Mouse (Mus musculus): ENCODE results near the gene Psors1c2. TPM values are rescaled to one million over a fixed set of nuclear protein-coding genes. Genes with fewer than 3 reads are reported as not detected.
"Not testable (repeated sequence)": the region's sequence is repeated elsewhere in the genome, so short reads cannot be mapped to it uniquely, and the experiment has no call there.

Gene Psors1c2
- polyA plus RNA-seq, 1 experiment: 3.7 TPM

DNA sequence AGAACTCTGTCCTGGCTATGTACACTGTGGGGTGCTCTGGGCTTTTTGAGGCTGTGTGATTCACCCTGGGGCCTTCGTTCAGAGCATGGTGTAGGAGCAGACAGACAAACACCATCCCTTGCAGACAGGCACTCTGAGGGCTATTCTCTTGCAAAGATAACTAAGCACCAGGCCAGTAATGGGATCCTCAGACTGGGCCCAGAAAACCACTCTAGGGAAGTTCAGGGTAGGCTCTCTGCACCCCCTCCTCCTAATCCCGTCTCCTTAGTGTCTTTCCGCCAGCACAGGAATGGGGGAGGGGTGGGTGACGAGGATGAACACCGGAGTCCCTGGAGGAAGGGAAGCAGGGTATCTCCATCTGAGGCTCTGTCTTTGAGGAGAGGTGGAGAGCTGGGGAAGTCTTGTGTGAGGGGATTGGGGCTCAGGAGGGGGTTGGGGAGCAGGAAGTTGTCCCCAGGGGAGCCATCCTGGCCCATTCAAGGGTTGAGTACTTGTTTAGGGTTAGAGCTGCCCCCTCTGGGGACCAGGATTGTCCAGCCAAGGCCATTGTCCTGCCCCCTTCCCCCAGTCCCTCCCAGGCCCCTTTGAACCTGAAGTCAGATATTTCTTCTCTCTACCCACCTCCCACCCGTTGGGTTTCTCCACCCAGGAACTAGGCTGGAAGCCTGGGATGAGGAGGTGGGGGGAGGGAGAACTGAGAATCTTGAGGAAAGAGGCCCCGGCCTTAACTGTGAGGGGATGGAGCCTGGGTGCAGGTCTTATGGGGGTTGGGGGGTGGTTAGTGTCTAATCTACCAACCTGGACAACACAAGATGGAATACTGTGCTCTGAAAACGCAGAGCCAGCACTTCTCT lies 28.1 kb upstream of the Psors1c2 start:
- Histone ChIP-seq H3K36me3 (replicated peaks; ENCODE audit: low read length) (no peaks in the 10 kb centered on the region), H3K27me3 (replicated peaks) (peaks cover 81% of the 10 kb centered on the region), H3K9me3 (no peaks in the 10 kb centered on the region), H3K4me1 (peaks cover 13% of the 10 kb centered on the region), H3K4me3 (replicated peaks) (no peak overlapping the region)
- no peak for TF ChIP-seq GATA1 (IDR thresholded peaks at IDR 0.05; ENCODE audit: borderline replicate concordance, low read length)
- TF ChIP-seq FLI1 (IDR thresholded peaks at IDR 0.05; ENCODE audit: low read length): no peak

DNA sequence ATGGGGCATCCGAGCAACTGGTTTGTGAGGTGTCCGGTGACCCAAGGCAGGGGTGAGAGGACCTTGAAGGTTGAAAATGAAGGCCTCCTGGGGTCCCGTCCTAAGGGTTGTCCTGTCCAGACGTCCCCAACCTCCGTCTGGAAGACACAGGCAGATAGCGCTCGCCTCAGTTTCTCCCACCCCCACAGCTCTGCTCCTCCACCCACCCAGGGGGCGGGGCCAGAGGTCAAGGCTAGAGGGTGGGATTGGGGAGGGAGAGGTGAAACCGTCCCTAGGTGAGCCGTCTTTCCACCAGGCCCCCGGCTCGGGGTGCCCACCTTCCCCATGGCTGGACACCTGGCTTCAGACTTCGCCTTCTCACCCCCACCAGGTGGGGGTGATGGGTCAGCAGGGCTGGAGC lies 27.2 kb upstream of the Psors1c2 start, which contains the start of gene Pou5f1:
TSS of gene Pou5f1 (plus strand) at position 243 of the 400 bp plus-strand sequence.
- no peak within 1 kb of the TSS for H3K4me3 ChIP-seq (replicated peaks)
- no peaks in the 10 kb centered on the region for H3K9me3 ChIP-seq
- no peak for TF ChIP-seq GATA1 (IDR thresholded peaks at IDR 0.05; ENCODE audit: borderline replicate concordance, low read length)
- TF ChIP-seq FLI1 (IDR thresholded peaks at IDR 0.05; ENCODE audit: low read length): no peak
- H3K27me3 ChIP-seq (replicated peaks): peaks cover 78% of the 10 kb centered on the region
- peaks cover 13% of the 10 kb centered on the region for H3K4me1 ChIP-seq
- no peaks in the 10 kb centered on the region for H3K36me3 ChIP-seq (replicated peaks; ENCODE audit: low read length)

DNA sequence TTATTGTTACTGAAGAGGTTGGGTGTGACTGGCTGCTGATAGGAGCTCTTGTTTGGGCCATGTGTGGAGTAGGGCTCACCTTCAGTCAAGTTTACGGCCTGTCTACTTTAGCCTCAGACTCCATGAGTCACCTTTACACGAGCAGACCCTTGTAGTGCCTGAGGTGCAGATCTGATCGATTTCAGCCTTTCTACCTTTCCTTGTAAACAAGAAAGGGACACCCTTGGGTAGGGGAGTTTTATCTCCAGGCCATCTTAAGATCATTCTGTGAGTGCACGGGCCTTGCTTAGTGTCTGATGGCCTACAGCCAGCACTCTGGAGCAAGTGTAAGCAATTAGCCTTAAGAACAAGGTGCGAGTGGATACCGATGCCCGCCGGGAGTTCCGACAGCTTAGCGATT lies 26.1 kb upstream of the Psors1c2 start:
- Histone ChIP-seq H3K4me3 (replicated peaks) (no peak overlapping the region), H3K9me3 (no peaks in the 10 kb centered on the region), H3K4me1 (peaks cover 13% of the 10 kb centered on the region), H3K36me3 (replicated peaks; ENCODE audit: low read length) (no peaks in the 10 kb centered on the region), H3K27me3 (replicated peaks) (peaks cover 72% of the 10 kb centered on the region)
- no peak for TF ChIP-seq FLI1 (IDR thresholded peaks at IDR 0.05; ENCODE audit: low read length)
- no peak for TF ChIP-seq GATA1 (IDR thresholded peaks at IDR 0.05; ENCODE audit: borderline replicate concordance, low read length)

DNA sequence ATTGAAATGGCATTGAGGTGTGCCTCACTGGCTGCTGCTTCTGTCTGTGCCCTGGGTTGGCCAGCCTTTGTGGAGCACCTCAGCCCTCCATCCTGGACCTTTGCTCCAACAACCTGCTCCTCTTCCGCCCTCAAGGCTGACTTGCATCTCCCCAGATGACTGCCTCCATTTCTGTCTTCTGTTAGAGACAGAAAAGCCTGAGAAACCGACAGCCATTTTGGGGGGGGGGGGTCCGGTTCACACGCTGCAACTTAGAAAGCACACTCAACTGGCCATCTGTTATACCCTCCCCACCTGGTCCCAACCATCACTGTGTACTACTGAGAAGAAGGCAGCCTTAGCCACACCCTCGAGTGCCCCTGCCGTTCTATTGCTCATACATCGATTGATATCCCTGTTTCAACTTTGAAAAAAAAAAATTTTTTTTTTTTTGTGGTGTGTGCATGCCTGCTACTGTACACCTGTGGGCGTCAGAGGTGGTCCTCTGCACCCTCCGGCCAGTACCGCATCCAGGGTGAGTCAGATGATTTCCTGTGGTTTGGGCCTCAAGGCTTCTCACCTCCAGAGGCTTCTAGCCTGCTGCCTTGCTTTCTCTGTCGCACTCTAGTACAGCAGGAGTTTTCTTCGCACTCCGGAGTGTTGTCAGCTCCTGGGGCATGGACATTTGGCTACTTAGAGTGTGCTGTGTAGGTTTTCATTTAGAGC lies 25.3 kb upstream of the Psors1c2 start:
- no peak for TF ChIP-seq GATA1 (IDR thresholded peaks at IDR 0.05; ENCODE audit: borderline replicate concordance, low read length)
- no peak for TF ChIP-seq FLI1 (IDR thresholded peaks at IDR 0.05; ENCODE audit: low read length)

DNA sequence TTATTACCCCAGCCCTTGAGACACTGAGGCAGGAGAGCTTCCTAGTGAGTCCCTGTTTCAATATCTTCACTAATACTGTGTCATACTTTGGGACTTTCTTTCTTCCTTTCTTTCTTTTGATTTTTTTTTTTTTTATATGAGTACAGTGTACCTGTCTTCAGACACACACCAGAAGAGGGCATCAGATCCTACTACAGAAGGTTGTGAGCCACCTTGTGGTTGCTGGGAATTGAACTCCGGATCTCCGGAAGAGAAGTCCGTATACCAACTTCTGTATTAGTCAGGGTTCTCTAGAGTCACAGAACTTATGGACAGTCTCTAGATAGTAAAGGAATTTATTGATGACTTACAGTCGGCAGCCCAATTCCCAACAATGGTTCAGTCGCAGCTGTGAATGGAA lies 24.7 kb upstream of the Psors1c2 start:
- H3K36me3 ChIP-seq (replicated peaks; ENCODE audit: low read length); H3K9me3 ChIP-seq; H3K4me3 ChIP-seq (replicated peaks): not testable (repeated sequence)
- H3K4me1 ChIP-seq: peaks cover 13% of the 10 kb centered on the region
- peaks cover 63% of the 10 kb centered on the region for H3K27me3 ChIP-seq (replicated peaks)

More for the DNA sequence above, 25.3 kb upstream of the Psors1c2 start:
- Histone ChIP-seq H3K4me3 (replicated peaks) (no peak overlapping the region), H3K9me3 (no peaks in the 10 kb centered on the region), H3K27me3 (replicated peaks) (peaks cover 66% of the 10 kb centered on the region), H3K4me1 (peaks cover 13% of the 10 kb centered on the region), H3K36me3 (replicated peaks; ENCODE audit: low read length) (peaks cover 5% of the 10 kb centered on the region)

DNA sequence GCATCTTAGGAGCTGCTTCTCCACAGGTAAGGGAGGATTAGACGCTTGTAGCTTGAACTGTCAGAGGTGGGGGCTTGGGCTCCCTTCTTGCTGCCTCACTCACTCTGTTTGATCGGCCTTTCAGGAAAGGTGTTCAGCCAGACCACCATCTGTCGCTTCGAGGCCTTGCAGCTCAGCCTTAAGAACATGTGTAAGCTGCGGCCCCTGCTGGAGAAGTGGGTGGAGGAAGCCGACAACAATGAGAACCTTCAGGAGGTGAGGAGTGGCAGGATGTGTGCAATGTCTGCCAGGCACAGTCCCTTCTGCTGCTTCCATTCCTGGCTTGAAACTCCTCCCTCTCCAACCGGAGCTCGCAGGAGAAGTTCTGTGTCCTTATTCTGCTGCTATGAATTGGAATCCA lies 23.7 kb upstream of the Psors1c2 start:
- TF ChIP-seq GATA1 (IDR thresholded peaks at IDR 0.05; ENCODE audit: borderline replicate concordance, low read length) (no peak), FLI1 (IDR thresholded peaks at IDR 0.05; ENCODE audit: low read length) (no peak)
- no peak overlapping the region for H3K4me3 ChIP-seq (replicated peaks)
- no peaks in the 10 kb centered on the region for H3K9me3 ChIP-seq
- H3K36me3 ChIP-seq (replicated peaks; ENCODE audit: low read length): peaks cover 8% of the 10 kb centered on the region
- peaks cover 15% of the 10 kb centered on the region for H3K4me1 ChIP-seq
- peaks cover 53% of the 10 kb centered on the region for H3K27me3 ChIP-seq (replicated peaks)

DNA sequence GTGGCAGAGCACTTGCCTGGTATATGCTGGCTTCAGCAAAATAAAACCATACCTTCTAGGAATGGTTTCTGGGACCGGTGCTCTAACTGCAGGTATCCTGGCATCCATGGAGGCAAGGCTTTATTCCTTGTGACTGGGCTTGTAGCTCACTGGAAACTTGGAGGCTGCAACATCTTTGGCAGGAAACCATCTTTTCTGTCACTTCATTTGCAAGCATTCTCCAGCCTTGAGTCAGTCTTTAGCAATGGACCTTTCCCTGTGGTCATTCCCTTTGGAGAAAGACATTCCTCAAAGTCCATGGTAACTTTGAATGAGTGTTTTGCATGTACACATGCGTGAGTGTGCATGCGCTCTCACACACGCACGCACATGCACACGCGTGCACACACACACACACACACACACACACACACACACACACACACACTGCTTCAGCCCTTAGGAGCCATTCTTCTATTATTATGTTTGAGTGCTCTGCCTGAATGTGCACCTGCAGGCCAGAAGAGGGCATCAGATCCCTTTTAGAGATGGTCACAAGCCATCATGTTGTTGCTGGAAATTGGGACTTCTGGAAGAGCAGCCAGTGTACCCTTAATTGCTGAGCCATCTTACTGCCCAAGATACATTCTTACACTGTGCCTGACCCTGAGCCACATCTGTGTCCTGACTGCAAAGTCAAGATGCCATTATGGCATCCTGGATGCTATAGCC lies 19.9 kb upstream of the Psors1c2 start:
- TF ChIP-seq GATA1 (IDR thresholded peaks at IDR 0.05; ENCODE audit: borderline replicate concordance, low read length): no peak
- no peak for TF ChIP-seq FLI1 (IDR thresholded peaks at IDR 0.05; ENCODE audit: low read length)

DNA sequence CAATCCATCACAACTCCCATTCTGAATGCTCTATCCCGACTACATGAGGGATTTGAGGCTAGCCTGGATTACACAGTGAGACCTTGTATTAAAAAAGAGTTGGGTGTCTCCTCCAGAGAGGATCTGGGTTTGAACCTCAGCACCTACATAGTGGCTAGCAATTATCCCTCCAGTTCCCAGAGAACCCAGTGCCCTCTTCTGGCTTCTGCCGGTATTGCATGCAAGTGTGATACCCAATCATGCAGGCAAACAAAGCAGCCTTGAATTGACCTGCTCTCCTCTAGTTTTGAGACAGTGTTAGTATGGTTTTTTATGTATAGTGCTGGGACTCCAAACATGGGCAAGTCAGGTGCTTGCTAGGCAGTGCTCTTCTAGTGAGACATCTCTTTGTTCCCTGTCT lies 19.1 kb upstream of the Psors1c2 start:
- Histone ChIP-seq H3K9me3 (no peaks in the 10 kb centered on the region), H3K36me3 (replicated peaks; ENCODE audit: low read length) (peaks cover 8% of the 10 kb centered on the region), H3K4me1 (peaks cover 36% of the 10 kb centered on the region), H3K4me3 (replicated peaks) (no peak overlapping the region), H3K27me3 (replicated peaks) (peaks cover 17% of the 10 kb centered on the region)
- TF ChIP-seq GATA1 (IDR thresholded peaks at IDR 0.05; ENCODE audit: borderline replicate concordance, low read length) (no peak), FLI1 (IDR thresholded peaks at IDR 0.05; ENCODE audit: low read length) (no peak)

More for the DNA sequence above, 19.9 kb upstream of the Psors1c2 start:
- Histone ChIP-seq H3K27me3 (replicated peaks) (peaks cover 21% of the 10 kb centered on the region), H3K4me1 (peaks cover 32% of the 10 kb centered on the region), H3K36me3 (replicated peaks; ENCODE audit: low read length) (peaks cover 8% of the 10 kb centered on the region), H3K4me3 (replicated peaks) (no peak overlapping the region), H3K9me3 (no peaks in the 10 kb centered on the region)

DNA sequence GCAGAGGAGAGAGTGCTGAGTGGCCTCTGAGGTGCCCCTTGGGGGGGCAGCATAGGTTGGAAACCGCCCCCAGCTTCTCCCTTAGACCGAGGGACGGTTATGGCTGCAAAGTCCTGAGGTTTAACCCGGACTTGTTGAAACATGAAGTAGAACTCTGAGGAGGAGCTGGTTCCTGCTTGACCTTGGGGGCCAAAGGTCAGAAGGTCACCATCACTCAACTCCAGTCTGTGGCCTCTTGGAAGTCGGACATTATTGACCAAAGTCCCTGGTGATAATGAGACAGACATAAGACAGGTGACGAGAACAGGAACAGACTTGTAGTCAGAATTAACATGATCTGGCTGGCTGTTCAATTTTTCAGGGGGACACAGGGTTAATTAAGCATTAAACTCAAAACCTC lies 18.2 kb upstream of the Psors1c2 start:
- H3K4me3 ChIP-seq (replicated peaks): no peak overlapping the region
- H3K36me3 ChIP-seq (replicated peaks; ENCODE audit: low read length): peaks cover 8% of the 10 kb centered on the region
- no peak for TF ChIP-seq FLI1 (IDR thresholded peaks at IDR 0.05; ENCODE audit: low read length)
- TF ChIP-seq GATA1 (IDR thresholded peaks at IDR 0.05; ENCODE audit: borderline replicate concordance, low read length): no peak
- peaks cover 37% of the 10 kb centered on the region for H3K4me1 ChIP-seq
- no peaks in the 10 kb centered on the region for H3K9me3 ChIP-seq
- peaks cover 8% of the 10 kb centered on the region for H3K27me3 ChIP-seq (replicated peaks)

Data from megakaryocyte, embryonic 14.5 days (primary cell).